Mouse (Mus musculus): ENCODE results near the gene Sall2.

GRCm38 (mm10) chr14:52356308-52356707 lies 27.7 kb upstream of the Sall2 start, which contains the start of gene Olfr1513:
- no peak for TF ChIP-seq POLR2A (IDR thresholded peaks at IDR 0.05; ENCODE audit: control insufficient read depth, extremely low read depth, insufficient read depth, low read length, poor library complexity)
- no peak for TF ChIP-seq CTCF (IDR thresholded peaks at IDR 0.05; ENCODE audit: borderline replicate concordance, control insufficient read depth, extremely low read depth, insufficient read depth, low read length, poor library complexity)

All from thymus, adult 2 months (tissue).